Mouse (Mus musculus) MEL (cell line): ENCODE measurements around the gene Nkd1. TPM values are rescaled to one million over a fixed set of nuclear protein-coding genes. Genes with fewer than 3 reads are reported as not detected.

ENCODE experiments used
- DNase-seq: peaks from one replicate; pipeline ENCODE4 v3.0.0; 2011; ENCODE audit warnings: low read depth, low spot score
- H3K27ac ChIP-seq: 2 replicates; pipeline ENCODE4 v1.5.1; 2012; ENCODE audit warnings: low read depth, mild to moderate bottlenecking, control low read depth, low read length, moderate library complexity; ENCODE audit not compliant: control insufficient read depth
- H3K27me3 ChIP-seq, 2 experiments: fragments of 150-350 bp in 1 of 2; sonication (generic) in 1 of 2; 2 replicates each; pipeline ENCODE4 v1.6.1; 2012; ENCODE audit warnings: low read length in 2 of 2, mild to moderate bottlenecking in 2 of 2, improper control_type of control experiment in 1 of 2, moderate library complexity in 1 of 2; ENCODE audit not compliant: insufficient read depth in 2 of 2, control insufficient read depth in 1 of 2
- H3K36me3 ChIP-seq, 2 experiments: 2 replicates each; pipeline ENCODE4 v1.6.1; 2012 to 2014; ENCODE audit warnings: low read length in 2 of 2, improper control_type of control experiment in 1 of 2, inconsistent platforms in 1 of 2, mild to moderate bottlenecking in 1 of 2; ENCODE audit not compliant: insufficient read depth in 2 of 2, control insufficient read depth in 1 of 2
- H3K4me1 ChIP-seq, 2 experiments: fragments of 150-350 bp in 1 of 2; sonication (generic) in 1 of 2; 2 replicates each; pipeline ENCODE4 v1.6.1; 2012; ENCODE audit warnings: low read length in 2 of 2, improper control_type of control experiment in 1 of 2, mild to moderate bottlenecking in 1 of 2; ENCODE audit not compliant: insufficient read depth in 2 of 2, control insufficient read depth in 1 of 2
- H3K4me3 ChIP-seq, 2 experiments: fragments of 150-350 bp in 1 of 2; sonication (generic) in 1 of 2; 2 replicates each; pipeline ENCODE4 v1.5.1; 2012; ENCODE audit warnings: low read depth in 2 of 2, low read length in 2 of 2, mild to moderate bottlenecking in 2 of 2, moderate library complexity in 2 of 2, control low read depth in 1 of 2, improper control_type of control experiment in 1 of 2; ENCODE audit not compliant: control insufficient read depth in 1 of 2, insufficient read depth in 1 of 2
- H3K79me2 ChIP-seq: 2 replicates; pipeline ENCODE4 v1.6.1; 2012; ENCODE audit warnings: mild to moderate bottlenecking, low read length, moderate library complexity; ENCODE audit not compliant: control insufficient read depth, poor library complexity, insufficient read depth
- H3K9ac ChIP-seq: 2 replicates; pipeline ENCODE4 v1.6.1; 2012; ENCODE audit warnings: low read depth, mild to moderate bottlenecking, control low read depth, low read length, moderate library complexity; ENCODE audit not compliant: control insufficient read depth, poor library complexity, severe bottlenecking
- H3K9me3 ChIP-seq: fragments of 150-350 bp; sonication (generic); replicated peaks from 2 replicates; pipeline ENCODE4 v1.6.1; 2012; ENCODE audit warnings: mild to moderate bottlenecking, low read length, improper control_type of control experiment, moderate library complexity; ENCODE audit not compliant: insufficient read depth
- BHLHE40 ChIP-seq: IDR thresholded peaks from 2 replicates; pipeline ENCODE4 v1.6.1; 2012; ENCODE audit warnings: low read depth, mild to moderate bottlenecking, inconsistent platforms, low read length, improper control_type of control experiment, borderline replicate concordance
- E2F4 ChIP-seq: IDR thresholded peaks from 2 replicates; pipeline ENCODE4 v1.6.1; 2011; ENCODE audit warnings: low read depth, low read length, improper control_type of control experiment, borderline replicate concordance
- ELF1 ChIP-seq: IDR thresholded peaks from 2 replicates; pipeline ENCODE4 v1.6.1; 2014; ENCODE audit warnings: low read depth, mild to moderate bottlenecking, inconsistent platforms, low read length, improper control_type of control experiment, moderate library complexity
- ETS1 ChIP-seq: IDR thresholded peaks from 2 replicates; pipeline ENCODE4 v1.6.1; 2012; ENCODE audit warnings: low read depth, mild to moderate bottlenecking, inconsistent platforms, low read length, improper control_type of control experiment, moderate library complexity
- GABPA ChIP-seq: IDR thresholded peaks from 2 replicates; pipeline ENCODE4 v1.6.1; 2012; ENCODE audit warnings: low read depth, mild to moderate bottlenecking, inconsistent platforms, low read length, improper control_type of control experiment, moderate library complexity
- GATA1 ChIP-seq: IDR thresholded peaks from 2 replicates; pipeline ENCODE4 v1.6.1; 2011; ENCODE audit warnings: low read depth, low read length, improper control_type of control experiment
- HCFC1 ChIP-seq: IDR thresholded peaks from 2 replicates; pipeline ENCODE4 v1.6.1; 2012; ENCODE audit warnings: low read depth, mild to moderate bottlenecking, inconsistent platforms, low read length, improper control_type of control experiment, moderate library complexity
- JUND ChIP-seq: IDR thresholded peaks from 2 replicates; pipeline ENCODE4 v1.6.1; 2011; ENCODE audit warnings: low read depth, mild to moderate bottlenecking, improper control_type of control experiment, low read length
- MAFK ChIP-seq: IDR thresholded peaks from 2 replicates; pipeline ENCODE4 v1.6.1; 2011; ENCODE audit warnings: low read depth, mild to moderate bottlenecking, low read length, improper control_type of control experiment, borderline replicate concordance
- MAX ChIP-seq: IDR thresholded peaks from 2 replicates; pipeline ENCODE4 v1.6.1; 2011; ENCODE audit warnings: low read length, improper control_type of control experiment
- MAZ ChIP-seq: IDR thresholded peaks from 2 replicates; pipeline ENCODE4 v1.6.1; 2012; ENCODE audit warnings: low read depth, mild to moderate bottlenecking, inconsistent platforms, low read length, improper control_type of control experiment
- MEF2A ChIP-seq: IDR thresholded peaks from 2 replicates; pipeline ENCODE4 v1.6.1; 2014; ENCODE audit warnings: low read depth, mild to moderate bottlenecking, inconsistent platforms, low read length, improper control_type of control experiment; ENCODE audit not compliant: poor library complexity, insufficient replicate concordance, severe bottlenecking; ENCODE audit errors: extremely low read depth
- MXI1 ChIP-seq: IDR thresholded peaks from 2 replicates; pipeline ENCODE4 v1.6.1; 2011; ENCODE audit warnings: mild to moderate bottlenecking, low read depth, low read length, improper control_type of control experiment
- MYB ChIP-seq: IDR thresholded peaks from 2 replicates; pipeline ENCODE4 v1.6.1; 2011; ENCODE audit warnings: mild to moderate bottlenecking, low read depth, low read length, improper control_type of control experiment
- MYC ChIP-seq: IDR thresholded peaks from 2 replicates; pipeline ENCODE4 v1.6.1; 2011; ENCODE audit warnings: low read depth, mild to moderate bottlenecking, low read length, improper control_type of control experiment, moderate library complexity
- NELFE ChIP-seq: IDR thresholded peaks from 2 replicates; pipeline ENCODE4 v1.6.1; 2011; ENCODE audit warnings: low read depth, low read length, improper control_type of control experiment
- NRF1 ChIP-seq: IDR thresholded peaks from 2 replicates; pipeline ENCODE4 v1.6.1; 2014; ENCODE audit warnings: low read depth, mild to moderate bottlenecking, inconsistent platforms, low read length, improper control_type of control experiment, moderate library complexity; ENCODE audit not compliant: poor library complexity, insufficient read depth, severe bottlenecking
- POLR2AphosphoS2 ChIP-seq: IDR thresholded peaks from 2 replicates; pipeline ENCODE4 v1.6.1; 2011; ENCODE audit warnings: low read length, improper control_type of control experiment
- POLR2AphosphoS5 ChIP-seq: IDR thresholded peaks from 2 replicates; pipeline ENCODE4 v1.6.1; 2012; ENCODE audit warnings: low read depth, borderline replicate concordance, mild to moderate bottlenecking, inconsistent platforms, low read length, moderate library complexity, mixed read lengths
- RCOR1 ChIP-seq: IDR thresholded peaks from 2 replicates; pipeline ENCODE4 v1.6.1; 2012; ENCODE audit warnings: low read depth, mild to moderate bottlenecking, inconsistent platforms, low read length, improper control_type of control experiment
- SMC3 ChIP-seq: IDR thresholded peaks from 2 replicates; pipeline ENCODE4 v1.6.1; 2011; ENCODE audit warnings: low read depth, low read length, improper control_type of control experiment
- TBP ChIP-seq: IDR thresholded peaks from 2 replicates; pipeline ENCODE4 v1.8.0; 2011; ENCODE audit warnings: low read depth, low read length, improper control_type of control experiment
- USF1 ChIP-seq: IDR thresholded peaks from 2 replicates; pipeline ENCODE4 v1.6.1; 2014; ENCODE audit warnings: low read depth, mild to moderate bottlenecking, inconsistent platforms, low read length, improper control_type of control experiment, moderate library complexity
- USF2 ChIP-seq, 2 experiments: IDR thresholded peaks; 2 replicates each; pipeline ENCODE4 v1.6.1; 2011 to 2012; ENCODE audit warnings: improper control_type of control experiment in 2 of 2, low read length in 2 of 2, borderline replicate concordance in 1 of 2, inconsistent platforms in 1 of 2, low read depth in 1 of 2, mild to moderate bottlenecking in 1 of 2; ENCODE audit not compliant: insufficient read depth in 1 of 2
- ZKSCAN1 ChIP-seq: IDR thresholded peaks from 2 replicates; pipeline ENCODE4 v1.6.1; 2012; ENCODE audit warnings: low read depth, mild to moderate bottlenecking, inconsistent platforms, low read length, improper control_type of control experiment, moderate library complexity
- ZMIZ1 ChIP-seq: IDR thresholded peaks from 2 replicates; pipeline ENCODE4 v1.6.1; 2012; ENCODE audit warnings: low read depth, mild to moderate bottlenecking, inconsistent platforms, low read length, improper control_type of control experiment, moderate library complexity
- ZNF384 ChIP-seq: IDR thresholded peaks from 2 replicates; pipeline ENCODE4 v1.6.1; 2012; ENCODE audit warnings: low read depth, mild to moderate bottlenecking, inconsistent platforms, low read length, improper control_type of control experiment
- polyA plus RNA-seq, 2 experiments: library from polyadenylated mRNA; stranded (reverse) in 1 of 2; unstranded in 1 of 2; fragments of >175 nt in 1 of 2; fragments of >200 nt in 1 of 2; gene quantifications; 2 replicates each; pipeline versions ENCODE4 v1.2.1 to v1.2.4; 2012; ENCODE audit warnings: low replicate concordance in 2 of 2, low read depth in 1 of 2; ENCODE audit not compliant: insufficient read length in 2 of 2, insufficient read depth in 1 of 2, missing spikeins in 1 of 2
- total RNA-seq: library from RNA; depleted of rRNA; stranded (reverse); fragments of 300-350 nt; gene quantifications from 2 replicates; pipeline ENCODE4 v1.2.3, GENCODE M21; 2012

The Nkd1 gene
- total and polyA plus RNA-seq, 3 experiments: not detected

GRCm38 (mm10) chr8:88511061-88511460, 10.1 kb upstream of the Nkd1 start:
- Histone ChIP-seq H3K27ac (no peak overlapping the region), H3K79me2 (no peaks in the 10 kb centered on the region), H3K9me3 (no peaks in the 10 kb centered on the region), H3K4me1 (no peaks in the 10 kb centered on the region), H3K9ac (no peak overlapping the region), H3K36me3 (no peaks in the 10 kb centered on the region), H3K4me3 (no peak overlapping the region), H3K27me3 (no peaks in the 10 kb centered on the region)
- TF ChIP-seq ZNF384 (no peak), MAZ (no peak), SMC3 (no peak), USF2 (IDR thresholded peaks at IDR 0.05; ENCODE audit: borderline replicate concordance in 1 of 2, insufficient read depth in 1 of 2, low read depth in 1 of 2, low read length in 2 of 2) (no peak), GATA1 (no peak), MYC (no peak), ELF1 (no peak), MEF2A (no peak), ETS1 (no peak), GABPA (no peak), NELFE (no peak), NRF1 (no peak), POLR2AphosphoS5 (no peak), USF1 (no peak), ZMIZ1 (no peak), TBP (no peak)
- DNase-seq: no peak

GRCm38 (mm10) chr8:88512094-88512794, 8.9 kb upstream of the Nkd1 start:
- H3K4me3 ChIP-seq: no peak overlapping the region
- H3K27me3 ChIP-seq: no peaks in the 10 kb centered on the region
- H3K36me3 ChIP-seq: no peaks in the 10 kb centered on the region
- TF ChIP-seq USF1 (no peak), ELF1 (no peak), ZMIZ1 (no peak), NRF1 (no peak), POLR2AphosphoS2 (no peak), MYC (no peak), MAFK (no peak), GATA1 (no peak), MYB (no peak), RCOR1 (no peak), JUND (no peak), GABPA (no peak), ZKSCAN1 (no peak), E2F4 (no peak), MAX (no peak), BHLHE40 (no peak), MXI1 (no peak), HCFC1 (no peak), MEF2A (no peak)
- no peaks in the 10 kb centered on the region for H3K79me2 ChIP-seq
- H3K27ac ChIP-seq: no peak overlapping the region
- no peaks in the 10 kb centered on the region for H3K9me3 ChIP-seq
- H3K4me1 ChIP-seq: no peaks in the 10 kb centered on the region
- DNase-seq: no peak
- no peak overlapping the region for H3K9ac ChIP-seq
